Mouse (Mus musculus): ENCODE data around the gene Vmn1r184. TPM values are rescaled to one million over a fixed set of nuclear protein-coding genes. Genes with fewer than 3 reads are reported as not detected.

The Vmn1r184 gene
- total RNA-seq (2023): not detected in 2 replicates

GRCm38 (mm10) chr7:26260034-26260433 lies at the start of gene Vmn1r184:
Gene Vmn1r184, plus strand, starts transcription at chr7:26260334.

GRCm38 (mm10) chr7:26306926-26307325 lies 46.8 kb downstream of the Vmn1r184 start, which contains the start of gene Cyp2a4:
Gene Cyp2a4, plus strand, starts transcription at chr7:26307169.

Other genes with a start within 250 kb of the Vmn1r184 start
- gene Cyp2b13, start 198.8 kb upstream of the Vmn1r184 start, total RNA-seq (2023): not detected in 2 replicates
- gene Cyp2b9, start 86.9 kb upstream of the Vmn1r184 start, total RNA-seq (2023): 0.73 TPM in 1 of 2 replicates, not detected in the other
- not detected in 2 replicates for gene Cyp2a4, start 46.8 kb downstream of the Vmn1r184 start, total RNA-seq (2023)
- gene Nlrp9c, start 143.4 kb downstream of the Vmn1r184 start, total RNA-seq (2023): not detected in 2 replicates
- gene Nlrp4a, start 174.8 kb downstream of the Vmn1r184 start, total RNA-seq (2023): not detected in 2 replicates

Measured in neutrophil, adult 65 days (primary cell).